Mouse (Mus musculus) CH12.LX (cell line): ENCODE measurements at regions not wholly inside any gene's neighbourhood (a gene's known extent, or its start where the extent isn't known, plus 50 kb on each side); places are given as distances from the start of the nearest gene placed in this dataset.

Experiments used
- CTCF ChIP-seq, 2 experiments: IDR thresholded peaks in 1 of 2; conservative IDR thresholded peaks in 1 of 2; 2 replicates each; pipeline ENCODE4 v1.5.1; 2011 to 2012; ENCODE audit warnings: low read depth in 2 of 2, low read length in 2 of 2, improper control_type of control experiment in 1 of 2, inconsistent platforms in 1 of 2, mild to moderate bottlenecking in 1 of 2, moderate library complexity in 1 of 2
- E2F4 ChIP-seq: IDR thresholded peaks from 2 replicates; pipeline ENCODE4 v1.6.1; 2011; ENCODE audit warnings: low read depth, low read length, improper control_type of control experiment; ENCODE audit not compliant: insufficient replicate concordance
- EP300 ChIP-seq: IDR thresholded peaks from 2 replicates; pipeline ENCODE4 v1.6.1; 2011; ENCODE audit warnings: low read length, improper control_type of control experiment
- HCFC1 ChIP-seq: IDR thresholded peaks from 2 replicates; pipeline ENCODE4 v1.6.1; 2012; ENCODE audit warnings: low read depth, mild to moderate bottlenecking, inconsistent platforms, low read length, improper control_type of control experiment
- KAT2A ChIP-seq: IDR thresholded peaks from 2 replicates; pipeline ENCODE4 v1.6.1; 2012; ENCODE audit warnings: low read length, improper control_type of control experiment, inconsistent platforms; ENCODE audit not compliant: insufficient replicate concordance
- MAX ChIP-seq: IDR thresholded peaks from 2 replicates; pipeline ENCODE4 v1.6.1; 2011; ENCODE audit warnings: low read length, improper control_type of control experiment
- MEF2A ChIP-seq: IDR thresholded peaks from 2 replicates; pipeline ENCODE4 v1.6.1; 2014; ENCODE audit warnings: low read depth, mild to moderate bottlenecking, inconsistent platforms, low read length, improper control_type of control experiment, borderline replicate concordance
- NELFE ChIP-seq: IDR thresholded peaks from 2 replicates; pipeline ENCODE4 v1.6.1; 2011; ENCODE audit warnings: low read depth, low read length, improper control_type of control experiment
- PAX5 ChIP-seq: IDR thresholded peaks from 2 replicates; pipeline ENCODE4 v1.6.1; 2012; ENCODE audit warnings: low read length, inconsistent platforms, mixed read lengths
- POLR2A ChIP-seq: IDR thresholded peaks from 2 replicates; pipeline ENCODE4 v1.6.1; 2011; ENCODE audit warnings: low read depth, mild to moderate bottlenecking, improper control_type of control experiment, low read length
- ZC3H11A ChIP-seq: IDR thresholded peaks from 2 replicates; pipeline ENCODE4 v1.6.1; 2012; ENCODE audit warnings: low read depth, mild to moderate bottlenecking, inconsistent platforms, low read length, improper control_type of control experiment

DNA sequence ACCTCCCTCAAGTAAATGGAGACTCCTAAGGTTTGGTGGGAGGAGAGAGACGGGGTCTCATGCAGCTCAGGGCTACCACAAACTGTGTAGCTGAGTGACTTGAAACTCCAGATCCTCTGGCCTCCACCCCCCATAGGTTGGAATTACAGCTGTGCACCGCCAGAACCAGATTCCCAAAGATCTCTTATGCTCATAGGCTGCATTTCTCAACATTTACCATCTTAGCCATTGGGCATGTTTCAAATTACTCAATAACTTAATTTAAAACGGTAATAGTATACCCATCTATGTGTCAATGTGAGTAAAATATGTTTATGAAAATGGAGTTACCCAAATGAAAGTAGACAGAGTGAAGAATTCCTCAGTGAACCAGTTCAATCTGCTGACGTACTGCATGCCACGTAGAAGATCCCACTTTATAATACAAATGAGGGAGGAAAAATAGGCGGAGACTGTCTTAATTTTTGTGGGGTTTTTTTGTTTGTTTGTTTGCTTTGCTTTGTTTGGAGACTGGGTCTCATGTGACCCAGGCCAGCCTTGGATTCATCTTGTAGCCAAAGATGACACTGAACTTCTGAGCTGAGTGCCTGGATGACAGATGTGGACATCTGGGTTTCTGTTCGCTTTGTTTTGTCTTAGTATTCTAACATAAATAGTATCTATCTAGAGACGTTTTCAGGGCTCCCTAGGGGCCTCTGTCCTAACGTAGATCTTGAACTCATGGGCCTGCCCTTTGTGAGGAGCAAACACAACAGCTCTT, 79.1 kb downstream of the Rhob start:
- TF ChIP-seq E2F4, result no peak
- no peak for TF ChIP-seq NELFE
- no peak for TF ChIP-seq EP300
- TF ChIP-seq HCFC1, result no peak
- TF ChIP-seq POLR2A, result no peak
- TF ChIP-seq MEF2A, result no peak
- no peak for TF ChIP-seq CTCF (conservative IDR thresholded peaks at IDR 0.05 in 1 of 2, IDR thresholded peaks at IDR 0.05 in 1 of 2; ENCODE audit: low read depth in 2 of 2, low read length in 2 of 2)
- no peak for TF ChIP-seq KAT2A
- TF ChIP-seq MAX, result no peak
- TF ChIP-seq ZC3H11A, result no peak
- TF ChIP-seq PAX5, result no peak
